Mouse (Mus musculus) hindbrain, embryonic 14.5 days (tissue): ENCODE results near the gene Med13l. TPM values are rescaled to one million over a fixed set of nuclear protein-coding genes. Genes with fewer than 3 reads are reported as not detected.

Experiments
- ATAC-seq: fragments of 200-750 bp; cut with Nextera tagmentation; 2 replicates; pipeline ENCODE4 v1.8.0; 2017; ENCODE audit warnings: moderate number of reproducible peaks, mild to moderate bottlenecking, moderate TSS enrichment, moderate library complexity; ENCODE audit not compliant: low FRiP score
- DNase-seq: peaks from one replicate; pipeline ENCODE4 v3.0.0-alpha.2; 2015; ENCODE audit warnings: low spot score
- H3K27ac ChIP-seq: fragments of 300-500 bp; sonication (generic); 2 replicates; pipeline ENCODE4 v1.5.1; 2014; ENCODE audit warnings: mild to moderate bottlenecking, moderate library complexity
- H3K27me3 ChIP-seq: fragments of 300-500 bp; sonication (generic); 2 replicates; pipeline ENCODE4 v1.6.1; 2014; ENCODE audit warnings: mild to moderate bottlenecking, low read length, mixed read lengths; ENCODE audit not compliant: control insufficient read depth, insufficient read depth
- H3K36me3 ChIP-seq: fragments of 300-500 bp; sonication (generic); replicated peaks from 2 replicates; pipeline ENCODE4 v1.6.1; 2014; ENCODE audit not compliant: control insufficient read depth, insufficient read depth
- H3K4me1 ChIP-seq: fragments of 300-500 bp; sonication (generic); replicated peaks from 2 replicates; pipeline ENCODE4 v1.6.1; 2014; ENCODE audit warnings: antibody characterized with exemption, low read length, mixed read lengths; ENCODE audit not compliant: control insufficient read depth, insufficient read depth
- H3K4me2 ChIP-seq: fragments of 300-500 bp; sonication (generic); replicated peaks from 2 replicates; pipeline ENCODE4 v1.6.1; 2014; ENCODE audit warnings: mild to moderate bottlenecking, moderate library complexity
- H3K4me3 ChIP-seq: fragments of 300-500 bp; sonication (generic); replicated peaks from 2 replicates; pipeline ENCODE4 v1.5.1; 2014; ENCODE audit warnings: mild to moderate bottlenecking, low read length
- H3K9ac ChIP-seq: fragments of 300-500 bp; sonication (generic); 2 replicates; pipeline ENCODE4 v1.6.1; 2014
- H3K9me3 ChIP-seq: fragments of 300-500 bp; sonication (generic); 2 replicates; pipeline ENCODE4 v1.6.1; 2016; ENCODE audit warnings: low read length; ENCODE audit not compliant: control insufficient read depth
- WGBS: fragments of 180-500 bp; shearing (Covaris S2); extraction: QIAGEN DNeasy Blood & Tissue Kit; methylation state at CpG from one replicate; pipeline ENCODE4 v1.1.7; 2014; 5-methylcytosine and 5-hydroxymethylcytosine counted together
- polyA plus RNA-seq: library from polyadenylated mRNA; unstranded; fragments of >200 nt; fragmentation: Nextera tagmentation; extraction: Ambion mirVana; gene quantifications from 2 replicates; pipeline ENCODE4 v1.2.1, GENCODE M21; 2014

Gene Med13l
- polyA plus RNA-seq, 1 experiment from 2014 or later: 18.0 TPM

DNA sequence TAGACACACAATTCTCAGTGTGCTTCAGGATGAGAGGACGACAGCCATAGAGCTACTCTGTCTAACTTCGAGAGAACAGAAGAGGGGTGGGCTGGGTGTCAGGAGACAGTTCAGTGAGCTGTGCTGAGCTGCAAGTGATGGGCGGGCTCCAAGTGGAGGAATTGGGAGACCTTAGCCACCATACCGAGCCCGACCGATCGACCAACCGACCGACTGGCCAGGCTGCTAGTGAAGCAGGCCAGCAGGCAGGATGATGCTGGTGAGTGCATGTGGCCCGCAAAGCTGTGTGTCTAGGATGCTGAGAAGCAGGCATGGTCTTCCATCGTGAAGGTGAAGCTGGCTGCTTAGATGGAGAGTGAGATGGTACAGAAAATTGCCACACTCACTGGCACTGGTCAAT, 94.1 kb downstream of the Med13l start:
- WGBS: 70% methylated on average over 11 of the region's 11 CpGs
- Histone ChIP-seq H3K9me3 (no peaks in the 10 kb centered on the region), H3K27ac (no peak overlapping the region), H3K27me3 (no peaks in the 10 kb centered on the region), H3K36me3 (no peaks in the 10 kb centered on the region), H3K4me1 (peaks cover 5% of the 10 kb centered on the region; the same call in 1 of the 2 replicates), H3K4me3 (no peak overlapping the region), H3K9ac (peak overlapping the region; percentile 24; the same call in 1 of the 2 replicates), H3K4me2 (no peak overlapping the region)
- no peak for DNase-seq
- peak; percentile 37; the same call in 1 of the 2 replicates for ATAC-seq

DNA sequence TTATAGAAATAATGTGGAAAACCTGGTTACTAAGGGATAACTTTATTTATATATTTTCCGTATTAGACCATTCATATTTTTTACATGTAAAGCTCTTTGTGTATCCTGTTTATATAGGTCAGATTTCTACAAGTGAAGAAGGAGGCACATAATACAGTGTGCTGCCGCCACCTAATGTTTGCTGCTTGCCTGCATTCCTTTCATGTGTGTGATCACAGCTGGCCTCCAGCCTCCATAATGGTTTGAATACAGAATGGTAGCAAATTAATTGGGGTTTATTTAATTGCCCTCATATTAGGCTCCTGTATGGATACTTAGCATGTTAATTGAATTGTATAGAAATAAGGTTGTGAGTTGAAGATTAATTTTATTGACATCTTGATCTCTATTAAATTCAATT, 94.5 kb downstream of the Med13l start:
- no peak overlapping the region for H3K27ac ChIP-seq
- 34% methylated on average over 2 of the region's 2 CpGs for WGBS
- H3K4me2 ChIP-seq: no peak overlapping the region
- H3K27me3 ChIP-seq: no peaks in the 10 kb centered on the region
- H3K4me1 ChIP-seq: peaks cover 5% of the 10 kb centered on the region; the same call in 1 of the 2 replicates
- no peak overlapping the region for H3K4me3 ChIP-seq
- ATAC-seq (peak; percentile 59; the same call in 1 of the 2 replicates), DNase-seq (peak; percentile 73)
- no peaks in the 10 kb centered on the region for H3K9me3 ChIP-seq
- peak overlapping the region; percentile 24; the same call in 1 of the 2 replicates for H3K9ac ChIP-seq
- H3K36me3 ChIP-seq: no peaks in the 10 kb centered on the region

DNA sequence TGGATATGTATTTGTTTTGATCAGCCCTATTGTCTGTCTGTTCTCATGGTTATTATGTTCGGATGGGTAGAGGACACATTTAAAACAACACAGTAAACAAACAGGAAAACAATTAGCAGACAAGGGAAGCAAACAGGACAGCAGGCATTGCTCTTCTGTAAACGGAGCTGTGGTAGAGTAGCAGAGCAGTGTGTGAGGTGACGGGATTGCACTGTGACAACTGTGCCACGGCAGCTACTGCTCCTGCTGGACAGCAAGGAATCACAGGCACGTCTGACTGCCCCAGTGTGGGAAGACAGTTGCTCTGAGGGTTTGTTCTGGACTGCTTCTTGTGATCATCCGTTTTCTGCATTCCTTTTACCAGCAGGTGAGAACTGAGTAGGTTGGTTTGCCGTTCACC, 94.9 kb downstream of the Med13l start:
- Histone ChIP-seq H3K36me3 (no peaks in the 10 kb centered on the region), H3K4me1 (peaks cover 5% of the 10 kb centered on the region; the same call in 1 of the 2 replicates), H3K27ac (no peak overlapping the region), H3K27me3 (no peaks in the 10 kb centered on the region), H3K9me3 (no peaks in the 10 kb centered on the region), H3K9ac (no peak overlapping the region; the same call in 1 of the 2 replicates), H3K4me3 (no peak overlapping the region), H3K4me2 (no peak overlapping the region)
- ATAC-seq (0 out of 2 replicates have a peak, but pooled peaks have one; percentile 37), DNase-seq (no peak)
- WGBS: 55% methylated on average over 7 of the region's 7 CpGs

DNA sequence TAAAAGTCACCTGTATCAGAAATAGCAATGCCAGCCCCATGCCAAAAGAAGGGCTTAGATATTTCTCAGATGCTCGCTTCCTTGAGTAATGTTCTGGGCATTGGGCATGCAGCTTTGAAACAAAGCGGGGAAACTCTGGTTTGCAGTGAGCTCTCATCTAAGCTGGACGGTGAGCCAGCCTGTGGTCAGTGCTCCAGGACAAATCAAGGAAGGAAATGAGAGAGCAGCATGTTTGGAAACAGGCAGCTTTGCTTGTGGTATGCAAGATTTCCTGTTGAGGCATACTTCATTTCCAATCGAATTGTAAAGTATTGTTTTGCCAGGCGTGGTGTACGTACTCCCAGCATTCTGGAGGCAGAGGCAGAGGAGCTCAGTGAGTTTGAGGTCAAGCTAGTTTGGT, 95.5 kb downstream of the Med13l start:
- Histone ChIP-seq H3K4me1 (peaks cover 5% of the 10 kb centered on the region; the same call in 1 of the 2 replicates), H3K4me2 (no peak overlapping the region), H3K36me3 (no peaks in the 10 kb centered on the region), H3K9me3 (no peaks in the 10 kb centered on the region), H3K27me3 (no peaks in the 10 kb centered on the region), H3K27ac (no peak overlapping the region), H3K4me3 (no peak overlapping the region), H3K9ac (no peak overlapping the region; the same call in 1 of the 2 replicates)
- DNase-seq (no peak), ATAC-seq (no peak)
- 90% methylated on average over 6 of the region's 6 CpGs for WGBS

DNA sequence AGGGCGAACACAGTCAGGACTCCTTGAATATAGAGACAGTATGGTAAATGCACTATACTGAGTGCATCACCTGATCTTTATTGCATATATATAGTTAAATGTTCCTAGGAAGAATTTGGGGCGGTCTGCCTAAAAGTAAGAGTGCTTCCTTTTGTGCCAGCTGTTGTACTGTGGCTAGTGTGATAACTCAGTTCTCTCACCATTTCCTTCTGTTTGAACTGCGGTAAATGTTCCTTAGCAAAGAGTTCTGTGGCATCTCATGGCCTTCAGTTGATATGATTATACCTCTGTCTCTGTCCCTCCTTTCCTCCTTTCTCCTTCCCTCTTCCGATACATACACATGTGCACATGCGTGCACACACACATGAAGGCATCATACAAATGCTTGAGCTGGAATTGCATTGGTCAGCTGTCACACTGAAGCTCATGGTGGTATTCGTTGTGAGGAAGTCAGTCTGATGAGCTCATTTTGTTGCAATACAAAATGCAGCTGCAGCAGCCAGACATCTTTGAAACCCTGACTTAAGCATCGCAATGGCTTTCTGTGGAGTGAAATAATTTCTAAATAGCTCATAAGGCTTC, 97.9 kb downstream of the Med13l start:
- no peaks in the 10 kb centered on the region for H3K9me3 ChIP-seq
- H3K27me3 ChIP-seq: no peaks in the 10 kb centered on the region
- H3K4me2 ChIP-seq: no peak overlapping the region
- H3K4me3 ChIP-seq: no peak overlapping the region
- peaks cover 5% of the 10 kb centered on the region; the same call in 1 of the 2 replicates for H3K4me1 ChIP-seq
- no peak for DNase-seq
- H3K27ac ChIP-seq: no peak overlapping the region
- WGBS: 94% methylated on average over 7 of the region's 7 CpGs
- no peak for ATAC-seq
- no peaks in the 10 kb centered on the region for H3K36me3 ChIP-seq
- H3K9ac ChIP-seq: no peak overlapping the region

DNA sequence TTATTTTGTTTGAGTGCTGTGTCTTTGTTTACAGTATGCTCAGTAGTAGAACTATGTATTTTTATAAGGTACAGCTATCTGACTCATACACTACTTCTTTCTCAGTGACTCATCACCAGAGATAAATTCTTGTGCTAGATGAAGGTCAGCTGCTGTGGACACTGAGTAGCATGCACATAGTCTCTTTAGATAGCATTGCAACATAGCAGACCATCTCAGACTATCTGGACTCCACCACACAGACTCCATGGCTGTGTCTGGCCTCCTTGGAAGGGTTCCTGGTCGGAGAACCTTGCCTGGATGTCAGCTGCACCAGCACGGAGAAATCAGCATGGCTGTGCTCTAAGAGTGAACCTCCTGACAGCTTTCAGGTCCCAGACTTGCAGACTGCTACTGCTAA, 99.2 kb downstream of the Med13l start:
- H3K9ac ChIP-seq: no peak overlapping the region
- no peak for DNase-seq
- 86% methylated on average over 2 of the region's 2 CpGs for WGBS

DNA sequence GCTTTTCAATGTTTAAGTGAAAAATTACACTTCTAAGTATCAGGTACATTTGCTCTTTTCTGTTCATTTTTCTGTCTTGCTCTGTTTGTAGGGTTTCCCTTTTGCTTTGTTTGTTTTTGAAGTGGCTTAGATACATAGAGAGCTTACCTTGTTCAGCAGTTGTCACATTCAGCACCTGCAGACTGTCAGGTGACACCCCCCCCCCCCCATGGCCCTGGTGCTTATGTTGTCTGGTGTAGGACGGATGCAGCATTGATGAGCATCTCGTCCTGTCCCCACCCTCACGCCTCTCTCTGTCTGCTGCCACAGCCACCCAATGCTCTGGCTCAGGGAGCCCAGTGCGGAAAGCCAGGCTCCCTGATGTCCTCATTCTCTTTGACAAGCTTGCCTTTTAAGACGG, 101.3 kb downstream of the Med13l start:
- Histone ChIP-seq H3K9ac (no peak overlapping the region), H3K4me3 (no peak overlapping the region), H3K4me1 (peaks cover 17% of the 10 kb centered on the region), H3K9me3 (no peaks in the 10 kb centered on the region), H3K36me3 (no peaks in the 10 kb centered on the region), H3K27ac (no peak overlapping the region), H3K4me2 (no peak overlapping the region), H3K27me3 (no peaks in the 10 kb centered on the region)
- no peak for DNase-seq
- 78% methylated on average over 5 of the region's 5 CpGs for WGBS
- no peak for ATAC-seq

More for the DNA sequence above, 99.2 kb downstream of the Med13l start:
- Histone ChIP-seq H3K4me2 (no peak overlapping the region), H3K9me3 (no peaks in the 10 kb centered on the region), H3K4me3 (no peak overlapping the region), H3K27ac (no peak overlapping the region), H3K36me3 (no peaks in the 10 kb centered on the region), H3K4me1 (peaks cover 5% of the 10 kb centered on the region; the same call in 1 of the 2 replicates), H3K27me3 (no peaks in the 10 kb centered on the region)
- ATAC-seq: no peak

DNA sequence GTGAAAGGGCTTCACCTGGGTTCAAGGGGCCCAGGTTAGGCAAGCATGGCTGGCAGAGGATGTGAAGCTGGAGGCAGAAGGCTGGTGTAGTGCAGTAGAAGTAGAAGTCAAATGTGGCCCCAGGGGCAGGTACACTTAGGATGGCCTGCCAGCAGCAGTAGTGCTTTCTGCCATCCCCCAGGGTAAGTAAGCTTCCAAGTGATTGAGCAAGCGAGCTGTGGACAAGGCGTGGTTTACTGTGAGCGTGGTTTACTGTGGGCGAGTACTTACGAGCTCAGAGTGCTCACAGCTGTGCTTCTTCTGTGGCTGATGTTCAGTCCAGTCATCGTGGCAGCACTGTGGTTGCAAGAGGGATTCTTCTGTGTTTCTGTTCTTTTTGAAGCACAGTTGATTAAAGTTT, 103.5 kb downstream of the Med13l start:
- WGBS: 88% methylated on average over 6 of the region's 6 CpGs
- Histone ChIP-seq H3K4me1 (peaks cover 34% of the 10 kb centered on the region), H3K9me3 (no peaks in the 10 kb centered on the region), H3K4me2 (no peak overlapping the region), H3K27ac (no peak overlapping the region), H3K27me3 (no peaks in the 10 kb centered on the region), H3K36me3 (no peaks in the 10 kb centered on the region), H3K9ac (no peak overlapping the region), H3K4me3 (no peak overlapping the region)
- DNase-seq (no peak), ATAC-seq (no peak)

DNA sequence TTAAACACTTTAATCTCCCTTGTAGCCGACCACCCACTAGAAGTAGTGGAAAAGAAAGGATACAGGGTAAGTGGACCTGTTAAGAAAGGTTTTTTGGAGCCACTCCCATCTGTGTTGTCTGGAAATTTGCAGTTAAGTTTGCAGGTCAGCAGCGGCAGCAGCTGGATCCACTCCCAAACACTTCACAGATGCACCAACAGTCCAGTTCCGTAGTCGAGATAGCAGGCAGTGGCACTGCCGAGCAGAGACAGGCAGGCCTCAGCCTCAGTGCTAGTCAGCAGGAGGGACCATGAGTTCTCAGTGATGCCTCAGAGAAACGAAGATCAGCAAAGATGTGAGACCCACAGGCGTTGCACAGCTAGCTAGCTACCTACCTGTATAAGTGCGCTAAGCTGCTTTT, 104.5 kb downstream of the Med13l start:
- Histone ChIP-seq H3K9ac (no peak overlapping the region), H3K36me3 (no peaks in the 10 kb centered on the region), H3K27me3 (no peaks in the 10 kb centered on the region), H3K27ac (no peak overlapping the region), H3K9me3 (no peaks in the 10 kb centered on the region), H3K4me2 (no peak overlapping the region), H3K4me1 (peaks cover 38% of the 10 kb centered on the region), H3K4me3 (no peak overlapping the region)
- ATAC-seq: no peak
- no peak for DNase-seq
- WGBS: 82% methylated on average over 8 of the region's 8 CpGs
